Mouse (Mus musculus): Measurements from ENCODE around the gene Sdk1. TPM values are rescaled to one million over a fixed set of nuclear protein-coding genes. Genes with fewer than 3 reads are reported as not detected.
"Not testable (repeated sequence)": the region's sequence is repeated elsewhere in the genome, so short reads cannot be mapped to it uniquely, and the experiment has no call there.

The Sdk1 gene
- polyA plus RNA-seq, 1 experiment from 2014 or later: 0.59 TPM

DNA sequence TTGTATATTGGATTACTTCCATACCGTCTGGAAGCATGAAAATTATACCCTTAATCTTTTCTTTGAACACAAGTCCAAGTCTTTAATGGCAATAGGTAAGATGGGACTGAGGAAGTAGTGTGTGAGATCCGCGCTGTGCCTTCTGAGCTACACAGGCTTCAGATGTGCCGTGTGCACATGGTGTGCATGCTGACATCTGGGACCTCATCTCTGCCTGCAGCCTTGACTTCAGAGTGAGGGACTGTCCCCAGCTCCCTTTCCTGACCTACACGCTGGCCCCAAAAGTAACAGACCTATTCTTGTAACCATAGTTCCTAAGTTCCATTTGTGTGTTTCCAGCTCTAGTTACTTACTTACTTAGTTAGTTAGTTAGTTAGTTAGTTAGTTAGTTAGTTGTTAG lies 390.4 kb downstream of the Sdk1 start:
- Histone ChIP-seq H3K4me2 (ENCODE audit: low read depth, low read length) (no peak overlapping the region), H3K27ac (ENCODE audit: low read length) (no peak overlapping the region), H3K36me3 (ENCODE audit: control insufficient read depth, insufficient read depth, low read length) (no peaks in the 10 kb centered on the region), H3K9ac (ENCODE audit: low read length) (no peak overlapping the region), H3K4me3 (ENCODE audit: low read length) (no peak overlapping the region), H3K4me1 (replicated peaks; ENCODE audit: control insufficient read depth, insufficient read depth, low read length) (no peaks in the 10 kb centered on the region), H3K27me3 (ENCODE audit: control insufficient read depth, insufficient read depth, low read depth, low read length) (no peaks in the 10 kb centered on the region), H3K9me3 (ENCODE audit: control insufficient read depth, low read length) (no peaks in the 10 kb centered on the region)
- ATAC-seq (ENCODE audit: low read depth): no peak
- WGBS: 78% methylated on average over 5 of the region's 5 CpGs

DNA sequence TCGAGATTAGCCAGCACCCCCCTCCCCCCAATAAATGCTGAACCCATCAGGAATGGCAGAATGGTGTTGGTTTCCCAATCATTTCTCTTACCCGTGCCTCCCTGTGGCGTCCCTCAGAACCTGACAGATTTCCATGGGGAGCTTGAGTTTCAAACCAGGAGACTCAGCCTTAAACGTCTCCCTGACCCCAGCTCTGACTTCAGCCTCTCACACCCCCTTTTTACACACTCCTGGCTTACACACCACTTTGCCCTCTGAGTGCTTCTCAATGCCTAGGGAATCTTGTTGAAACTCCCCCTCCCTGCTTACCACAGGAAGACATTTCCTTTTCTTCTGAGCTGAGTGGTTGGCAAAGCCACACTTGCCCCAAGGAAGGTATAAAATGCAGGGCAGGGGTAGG lies 392.0 kb downstream of the Sdk1 start:
- H3K4me2 ChIP-seq (ENCODE audit: low read depth, low read length): no peak overlapping the region
- ATAC-seq (ENCODE audit: low read depth): no peak
- no peaks in the 10 kb centered on the region for H3K36me3 ChIP-seq (ENCODE audit: control insufficient read depth, insufficient read depth, low read length)
- no peaks in the 10 kb centered on the region for H3K9me3 ChIP-seq (ENCODE audit: control insufficient read depth, low read length)
- no peak overlapping the region for H3K4me3 ChIP-seq (ENCODE audit: low read length)
- no peaks in the 10 kb centered on the region for H3K27me3 ChIP-seq (ENCODE audit: control insufficient read depth, insufficient read depth, low read depth, low read length)
- no peak overlapping the region for H3K27ac ChIP-seq (ENCODE audit: low read length)
- no peak overlapping the region for H3K9ac ChIP-seq (ENCODE audit: low read length)
- no peaks in the 10 kb centered on the region for H3K4me1 ChIP-seq (replicated peaks; ENCODE audit: control insufficient read depth, insufficient read depth, low read length)
- WGBS: 52% methylated on average over 4 of the region's 4 CpGs

DNA sequence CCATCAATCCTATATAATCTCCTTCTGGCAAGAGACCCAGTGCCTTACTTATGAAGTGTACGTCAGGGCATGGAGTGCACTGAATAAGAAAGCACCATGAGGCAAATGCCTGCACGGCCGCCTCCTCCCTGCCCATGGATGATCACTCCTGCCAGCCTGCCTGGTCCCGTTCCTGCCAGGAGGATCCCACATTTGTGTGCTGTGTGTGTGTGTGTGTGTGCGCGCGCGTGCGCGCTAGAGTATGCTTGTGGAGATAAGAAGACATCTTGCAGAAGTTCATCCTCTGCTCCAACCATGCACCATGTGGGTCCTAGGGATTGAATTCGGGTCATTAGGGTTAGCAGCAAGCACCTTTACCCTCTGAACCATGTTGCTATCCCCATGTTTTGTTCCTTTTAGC lies 395.1 kb downstream of the Sdk1 start:
- 80% methylated on average over 11 of the region's 11 CpGs for WGBS
- no peaks in the 10 kb centered on the region for H3K36me3 ChIP-seq (ENCODE audit: control insufficient read depth, insufficient read depth, low read length)
- H3K4me3 ChIP-seq (ENCODE audit: low read length): no peak overlapping the region
- no peaks in the 10 kb centered on the region for H3K27me3 ChIP-seq (ENCODE audit: control insufficient read depth, insufficient read depth, low read depth, low read length)
- no peak for ATAC-seq (ENCODE audit: low read depth)
- no peak overlapping the region for H3K9ac ChIP-seq (ENCODE audit: low read length)
- H3K9me3 ChIP-seq (ENCODE audit: control insufficient read depth, low read length): no peaks in the 10 kb centered on the region
- no peak overlapping the region for H3K4me2 ChIP-seq (ENCODE audit: low read depth, low read length)
- H3K4me1 ChIP-seq (replicated peaks; ENCODE audit: control insufficient read depth, insufficient read depth, low read length): no peaks in the 10 kb centered on the region
- no peak overlapping the region for H3K27ac ChIP-seq (ENCODE audit: low read length)

DNA sequence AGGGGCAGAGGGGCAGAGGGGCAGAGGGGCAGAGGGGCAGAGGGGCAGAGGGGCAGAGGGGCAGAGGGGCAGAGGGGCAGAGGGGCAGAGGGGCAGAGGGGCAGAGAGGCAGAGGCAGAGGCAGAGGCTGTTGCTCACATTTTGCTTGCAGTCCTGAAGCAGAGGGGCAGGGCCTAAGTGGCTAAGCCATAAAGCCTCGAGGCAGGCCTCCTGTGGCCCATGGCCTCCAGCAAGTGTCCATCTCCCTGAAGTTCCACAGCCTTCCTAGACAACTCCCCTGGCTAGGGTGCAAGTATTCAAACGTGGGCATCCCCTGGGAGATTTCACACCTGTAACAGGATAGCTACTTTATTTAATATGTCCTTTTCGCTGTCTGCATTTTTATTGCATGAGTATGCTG lies 395.8 kb downstream of the Sdk1 start:
- H3K27me3 ChIP-seq (ENCODE audit: control insufficient read depth, insufficient read depth, low read depth, low read length); H3K36me3 ChIP-seq (ENCODE audit: control insufficient read depth, insufficient read depth, low read length); H3K4me2 ChIP-seq (ENCODE audit: low read depth, low read length); H3K27ac ChIP-seq (ENCODE audit: low read length); H3K4me3 ChIP-seq (ENCODE audit: low read length); H3K9ac ChIP-seq (ENCODE audit: low read length); H3K4me1 ChIP-seq (replicated peaks; ENCODE audit: control insufficient read depth, insufficient read depth, low read length); H3K9me3 ChIP-seq (ENCODE audit: control insufficient read depth, low read length); ATAC-seq (ENCODE audit: low read depth): not testable (repeated sequence)
- WGBS: 75% methylated on average over 3 of the region's 3 CpGs

DNA sequence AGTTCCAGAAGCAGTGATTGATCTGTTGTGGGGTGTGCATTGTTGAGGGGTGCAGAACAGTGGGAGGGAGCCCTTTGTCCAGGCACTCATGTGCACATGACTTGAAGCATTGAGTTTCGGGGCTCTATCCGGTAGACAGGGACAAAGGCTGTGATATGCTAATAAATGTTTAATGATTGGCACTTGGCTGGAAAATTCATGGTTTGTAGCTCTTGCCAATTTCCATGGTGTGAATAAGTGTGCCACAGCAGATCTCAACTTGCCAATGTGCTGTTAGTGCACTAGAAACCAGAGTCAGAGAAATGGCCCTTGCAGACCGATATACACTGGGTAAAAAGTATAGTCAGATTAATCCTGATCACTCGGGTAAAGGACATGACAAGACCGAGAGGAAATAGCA lies 404.4 kb downstream of the Sdk1 start:
- no peak overlapping the region for H3K9ac ChIP-seq (ENCODE audit: low read length)
- H3K27me3 ChIP-seq (ENCODE audit: control insufficient read depth, insufficient read depth, low read depth, low read length): no peaks in the 10 kb centered on the region
- no peak overlapping the region for H3K4me2 ChIP-seq (ENCODE audit: low read depth, low read length)
- WGBS: 81% methylated on average over 5 of the region's 5 CpGs
- no peak for ATAC-seq (ENCODE audit: low read depth)
- H3K4me1 ChIP-seq (replicated peaks; ENCODE audit: control insufficient read depth, insufficient read depth, low read length): no peaks in the 10 kb centered on the region
- no peak overlapping the region for H3K4me3 ChIP-seq (ENCODE audit: low read length)
- H3K9me3 ChIP-seq (ENCODE audit: control insufficient read depth, low read length): no peaks in the 10 kb centered on the region
- no peaks in the 10 kb centered on the region for H3K36me3 ChIP-seq (ENCODE audit: control insufficient read depth, insufficient read depth, low read length)
- no peak overlapping the region for H3K27ac ChIP-seq (ENCODE audit: low read length)

DNA sequence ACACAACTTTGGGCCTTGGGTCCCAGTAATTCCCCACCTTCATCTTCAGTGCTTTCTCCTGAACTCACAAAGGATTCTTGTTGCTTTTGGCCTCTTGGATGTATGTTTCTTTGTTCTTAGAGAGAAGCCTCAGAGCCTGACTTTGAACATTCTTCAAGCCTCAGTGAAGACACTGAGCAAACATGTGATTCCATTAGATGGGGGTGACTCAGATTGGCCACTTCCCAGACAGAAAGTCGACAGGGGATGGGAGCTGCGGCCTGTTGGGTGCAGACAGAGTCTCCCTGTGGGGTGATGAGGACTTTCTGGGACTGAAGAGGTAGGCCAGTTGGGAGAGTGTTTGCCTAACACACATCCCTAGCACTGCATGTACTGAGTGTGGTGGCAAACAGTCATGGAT lies 405.3 kb downstream of the Sdk1 start:
- Histone ChIP-seq H3K27me3 (ENCODE audit: control insufficient read depth, insufficient read depth, low read depth, low read length) (no peaks in the 10 kb centered on the region), H3K4me3 (ENCODE audit: low read length) (no peak overlapping the region), H3K9ac (ENCODE audit: low read length) (no peak overlapping the region), H3K4me2 (ENCODE audit: low read depth, low read length) (no peak overlapping the region), H3K36me3 (ENCODE audit: control insufficient read depth, insufficient read depth, low read length) (no peaks in the 10 kb centered on the region), H3K9me3 (ENCODE audit: control insufficient read depth, low read length) (no peaks in the 10 kb centered on the region), H3K4me1 (replicated peaks; ENCODE audit: control insufficient read depth, insufficient read depth, low read length) (no peaks in the 10 kb centered on the region), H3K27ac (ENCODE audit: low read length) (no peak overlapping the region)
- no peak for ATAC-seq (ENCODE audit: low read depth)
- WGBS: 43% methylated on average over 2 of the region's 2 CpGs

DNA sequence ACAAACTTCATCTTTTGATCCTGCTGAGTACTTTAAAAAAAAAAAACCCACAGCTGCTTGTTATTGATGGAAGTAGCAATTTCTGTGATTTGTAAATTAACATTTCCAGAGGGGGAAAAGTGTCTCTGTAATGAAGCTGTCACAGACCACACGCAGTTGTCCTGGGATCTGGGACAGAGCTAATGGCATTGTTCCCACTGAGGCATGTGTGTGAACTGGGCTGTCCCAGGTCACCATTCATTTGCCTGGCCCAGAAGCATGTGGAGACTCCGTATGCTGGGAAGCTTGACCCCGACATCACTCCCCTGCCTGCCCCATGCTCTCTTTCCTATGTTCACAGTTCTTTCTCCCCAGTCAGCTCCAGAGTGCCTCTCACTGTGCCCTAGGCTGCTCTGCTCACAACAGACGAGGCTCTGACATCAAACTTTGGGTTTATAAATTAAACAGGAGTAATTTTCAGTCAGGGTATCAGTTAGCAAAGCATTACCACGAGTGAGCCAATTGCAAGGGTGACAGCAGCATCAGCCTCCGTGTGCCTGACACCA lies 408.6 kb downstream of the Sdk1 start:
- Histone ChIP-seq H3K9me3 (ENCODE audit: control insufficient read depth, low read length) (no peaks in the 10 kb centered on the region), H3K4me3 (ENCODE audit: low read length) (no peak overlapping the region), H3K9ac (ENCODE audit: low read length) (no peak overlapping the region), H3K36me3 (ENCODE audit: control insufficient read depth, insufficient read depth, low read length) (no peaks in the 10 kb centered on the region), H3K27me3 (ENCODE audit: control insufficient read depth, insufficient read depth, low read depth, low read length) (no peaks in the 10 kb centered on the region), H3K27ac (ENCODE audit: low read length) (no peak overlapping the region), H3K4me2 (ENCODE audit: low read depth, low read length) (no peak overlapping the region), H3K4me1 (replicated peaks; ENCODE audit: control insufficient read depth, insufficient read depth, low read length) (no peaks in the 10 kb centered on the region)
- ATAC-seq (ENCODE audit: low read depth): no peak
- WGBS: 47% methylated on average over 6 of the region's 6 CpGs

DNA sequence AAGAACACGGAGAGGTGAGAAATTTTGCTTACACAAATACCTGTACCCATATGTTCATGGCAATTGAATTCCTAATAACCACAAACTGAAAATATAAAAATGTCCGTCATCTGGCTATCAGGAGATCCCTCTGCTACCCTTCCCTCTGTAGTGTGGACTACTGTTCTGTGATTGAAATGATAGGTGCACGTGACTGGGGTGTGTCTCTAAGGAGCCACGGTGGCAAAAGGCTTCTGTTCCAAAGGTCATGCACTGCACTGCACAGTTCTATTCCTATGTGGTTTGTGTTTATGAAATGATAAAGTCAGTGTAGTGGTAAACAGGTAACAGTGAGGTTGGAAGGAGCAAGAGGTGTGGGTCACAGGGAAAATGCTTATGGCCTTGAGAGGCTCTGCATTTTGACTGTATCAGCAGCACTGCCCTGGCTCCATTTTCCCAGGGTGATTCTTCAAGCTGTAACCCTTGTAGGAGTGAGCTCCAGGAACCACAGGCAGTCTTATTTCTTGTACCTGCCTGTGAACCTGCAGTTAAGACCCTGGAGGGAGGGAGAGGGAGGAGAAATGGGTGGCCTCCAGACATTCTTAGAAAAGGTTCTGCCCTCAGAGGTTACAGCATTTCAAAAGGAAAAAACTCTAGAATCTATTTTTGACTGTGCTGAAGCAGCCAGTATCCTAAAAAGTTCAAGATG lies 410.5 kb downstream of the Sdk1 start:
- WGBS: 74% methylated on average over 4 of the region's 4 CpGs
- no peak overlapping the region for H3K4me3 ChIP-seq (ENCODE audit: low read length)
- H3K36me3 ChIP-seq (ENCODE audit: control insufficient read depth, insufficient read depth, low read length): no peaks in the 10 kb centered on the region
- H3K9me3 ChIP-seq (ENCODE audit: control insufficient read depth, low read length): no peaks in the 10 kb centered on the region
- H3K9ac ChIP-seq (ENCODE audit: low read length): no peak overlapping the region
- H3K27me3 ChIP-seq (ENCODE audit: control insufficient read depth, insufficient read depth, low read depth, low read length): no peaks in the 10 kb centered on the region
- H3K4me2 ChIP-seq (ENCODE audit: low read depth, low read length): no peak overlapping the region
- ATAC-seq (ENCODE audit: low read depth): no peak
- H3K27ac ChIP-seq (ENCODE audit: low read length): no peak overlapping the region
- H3K4me1 ChIP-seq (replicated peaks; ENCODE audit: control insufficient read depth, insufficient read depth, low read length): no peaks in the 10 kb centered on the region

DNA sequence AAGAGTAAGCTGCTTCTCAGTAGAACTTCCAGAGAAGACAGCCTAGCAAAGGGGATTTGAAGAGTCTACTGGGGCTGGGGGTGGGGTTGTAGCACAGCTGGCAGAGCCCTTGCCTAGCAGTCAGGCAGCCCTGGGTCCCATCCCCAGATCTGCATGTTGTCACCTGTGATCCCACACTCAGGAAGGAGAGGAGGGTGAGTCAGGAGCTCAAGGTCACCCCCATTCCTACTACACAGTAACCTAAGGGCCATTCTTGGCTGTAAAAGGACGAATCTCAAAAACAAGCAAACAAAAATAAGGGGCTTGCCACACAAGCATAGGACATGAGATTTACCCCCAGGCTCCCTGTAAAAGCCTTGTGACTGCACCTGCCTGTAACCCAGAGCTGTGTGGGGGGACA lies 435.1 kb downstream of the Sdk1 start:
- Histone ChIP-seq H3K27ac (ENCODE audit: low read length) (no peak overlapping the region), H3K36me3 (ENCODE audit: control insufficient read depth, insufficient read depth, low read length) (no peaks in the 10 kb centered on the region), H3K4me1 (replicated peaks; ENCODE audit: control insufficient read depth, insufficient read depth, low read length) (no peaks in the 10 kb centered on the region), H3K9me3 (ENCODE audit: control insufficient read depth, low read length) (no peaks in the 10 kb centered on the region), H3K4me3 (ENCODE audit: low read length) (no peak overlapping the region), H3K9ac (ENCODE audit: low read length) (no peak overlapping the region), H3K27me3 (ENCODE audit: control insufficient read depth, insufficient read depth, low read depth, low read length) (no peaks in the 10 kb centered on the region), H3K4me2 (ENCODE audit: low read depth, low read length) (no peak overlapping the region)
- WGBS: 78% methylated on average over 1 of the region's 1 CpGs
- ATAC-seq (ENCODE audit: low read depth): no peak

DNA sequence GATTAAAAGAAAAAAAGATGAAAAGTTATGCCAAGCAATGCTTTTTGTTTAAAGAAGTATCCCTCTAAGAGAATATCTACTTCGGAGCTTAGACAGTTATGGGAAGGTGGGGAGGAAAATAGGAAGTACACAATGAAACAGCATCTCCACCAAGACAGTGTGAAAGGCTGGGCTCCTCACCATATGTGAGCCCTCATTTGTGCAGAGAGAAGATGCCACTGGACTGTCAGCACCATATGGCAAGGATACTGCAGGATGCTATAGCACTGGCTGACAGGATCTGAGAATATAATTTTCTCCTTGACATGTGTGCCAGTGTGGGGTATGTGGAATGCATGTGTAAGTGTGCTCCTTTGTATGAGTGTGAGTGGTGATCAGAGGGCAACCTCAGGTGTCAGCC lies 435.7 kb downstream of the Sdk1 start:
- no peaks in the 10 kb centered on the region for H3K4me1 ChIP-seq (replicated peaks; ENCODE audit: control insufficient read depth, insufficient read depth, low read length)
- H3K27me3 ChIP-seq (ENCODE audit: control insufficient read depth, insufficient read depth, low read depth, low read length): no peaks in the 10 kb centered on the region
- H3K4me2 ChIP-seq (ENCODE audit: low read depth, low read length): no peak overlapping the region
- H3K9ac ChIP-seq (ENCODE audit: low read length): no peak overlapping the region
- H3K4me3 ChIP-seq (ENCODE audit: low read length): no peak overlapping the region
- no peaks in the 10 kb centered on the region for H3K9me3 ChIP-seq (ENCODE audit: control insufficient read depth, low read length)
- ATAC-seq (ENCODE audit: low read depth): no peak
- H3K36me3 ChIP-seq (ENCODE audit: control insufficient read depth, insufficient read depth, low read length): no peaks in the 10 kb centered on the region
- no peak overlapping the region for H3K27ac ChIP-seq (ENCODE audit: low read length)
- 67% methylated on average over 1 of the region's 1 CpGs for WGBS

Data from lung, embryonic 16.5 days (tissue).